Mouse (Mus musculus): ENCODE measurements around the gene Zc3h12c.

GRCm38 (mm10) chr9:52200271-52200670 lies 31.9 kb upstream of the Zc3h12c start:
- TF ChIP-seq CTCF (IDR thresholded peaks at IDR 0.05; ENCODE audit: control insufficient read depth, insufficient read depth, low read length) (no peak), POLR2A (IDR thresholded peaks at IDR 0.05; ENCODE audit: borderline replicate concordance, control insufficient read depth, low read depth, low read length) (no peak)
